Mouse (Mus musculus): ENCODE measurements around the gene Grid1. TPM values are rescaled to one million over a fixed set of nuclear protein-coding genes. Genes with fewer than 3 reads are reported as not detected.

Grid1 gene
- polyA plus RNA-seq, 1 experiment from 2014 or later = 0.25 TPM

DNA sequence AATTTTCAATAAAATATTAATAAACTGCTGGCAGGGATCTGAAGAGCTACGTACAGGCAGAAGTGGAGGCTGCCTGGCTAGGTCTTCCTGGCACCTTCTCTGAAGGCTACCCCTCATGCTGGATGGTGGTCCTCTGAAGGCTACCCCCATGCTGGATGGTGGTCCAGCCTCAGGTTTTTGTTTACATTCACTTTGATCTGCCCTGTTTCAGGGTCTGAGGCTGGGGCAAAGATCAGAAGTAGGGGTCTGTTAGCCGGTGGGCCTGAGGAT, 126.3 kb downstream of the Grid1 start:
- H3K27me3 ChIP-seq (replicated peaks; ENCODE audit: control insufficient read depth, insufficient read depth, low read length) = no peaks in the 10 kb centered on the region
- 81% methylated on average over 2 of the region's 2 CpGs for WGBS
- no peak overlapping the region for H3K4me2 ChIP-seq
- no peak overlapping the region for H3K9ac ChIP-seq (ENCODE audit: low read depth, low read length)
- no peak overlapping the region for H3K27ac ChIP-seq (ENCODE audit: low read depth, low read length)
- H3K9me3 ChIP-seq (ENCODE audit: control insufficient read depth, low read length) = no peaks in the 10 kb centered on the region
- no peak for ATAC-seq (replicated peaks; ENCODE audit: low FRiP score)
- no peak overlapping the region for H3K4me3 ChIP-seq (ENCODE audit: low read depth, low read length)
- no peaks in the 10 kb centered on the region for H3K4me1 ChIP-seq (replicated peaks; ENCODE audit: control insufficient read depth, insufficient read depth, low read length)
- DNase-seq (ENCODE audit: low spot score) = no peak
- H3K36me3 ChIP-seq (ENCODE audit: control insufficient read depth, insufficient read depth, low read length) = no peaks in the 10 kb centered on the region

DNA sequence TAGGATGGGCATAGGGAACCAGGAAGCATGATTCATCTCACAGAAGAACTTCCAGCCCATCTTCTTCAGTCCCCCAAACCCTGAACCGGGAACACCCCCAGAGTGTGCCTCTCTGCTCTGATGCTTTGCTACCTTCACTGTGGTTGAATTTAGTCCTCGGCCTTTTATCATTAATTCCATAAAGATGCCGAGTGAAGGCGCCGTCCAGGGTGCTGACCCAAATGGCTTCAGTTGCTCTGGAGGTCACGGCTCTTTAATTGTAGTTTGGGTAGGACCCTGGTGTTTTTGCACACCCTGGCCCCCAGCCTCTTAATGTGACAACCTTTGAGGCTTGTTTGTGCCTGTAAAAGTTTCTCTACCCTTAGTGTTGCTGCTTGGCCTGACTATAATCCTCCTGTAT, 128.3 kb downstream of the Grid1 start:
- H3K9ac ChIP-seq (ENCODE audit: low read depth, low read length) = no peak overlapping the region
- DNase-seq (ENCODE audit: low spot score) (no peak), ATAC-seq (replicated peaks; ENCODE audit: low FRiP score) (no peak)
- H3K36me3 ChIP-seq (ENCODE audit: control insufficient read depth, insufficient read depth, low read length) = no peaks in the 10 kb centered on the region
- H3K4me2 ChIP-seq = no peak overlapping the region
- H3K4me3 ChIP-seq (ENCODE audit: low read depth, low read length) = no peak overlapping the region
- H3K27ac ChIP-seq (ENCODE audit: low read depth, low read length) = no peak overlapping the region
- no peaks in the 10 kb centered on the region for H3K27me3 ChIP-seq (replicated peaks; ENCODE audit: control insufficient read depth, insufficient read depth, low read length)
- whole genome bisulfite sequencing = 79% methylated on average over 6 of the region's 6 CpGs
- H3K4me1 ChIP-seq (replicated peaks; ENCODE audit: control insufficient read depth, insufficient read depth, low read length) = no peaks in the 10 kb centered on the region
- H3K9me3 ChIP-seq (ENCODE audit: control insufficient read depth, low read length) = no peaks in the 10 kb centered on the region

DNA sequence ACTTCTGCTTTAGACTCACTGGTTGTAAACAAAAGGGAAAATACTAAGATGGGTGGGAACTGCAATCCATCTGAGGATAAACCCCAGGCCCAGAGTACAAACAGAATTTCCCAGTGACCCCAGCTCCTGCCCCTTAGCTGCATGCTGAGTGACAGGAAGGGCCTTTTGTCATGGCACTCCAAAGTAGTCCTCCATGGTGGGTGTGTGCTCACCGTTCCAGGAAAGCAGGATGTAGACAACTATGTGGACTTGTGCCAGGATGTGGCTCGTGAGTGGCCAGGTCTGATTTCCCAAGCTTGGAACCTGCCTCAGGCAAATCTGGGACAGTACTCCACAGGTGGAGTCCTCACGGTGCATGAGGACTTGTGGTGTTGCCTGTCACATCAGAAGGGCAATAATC, 132.4 kb downstream of the Grid1 start:
- DNase-seq (ENCODE audit: low spot score) = no peak
- Histone ChIP-seq H3K27ac (ENCODE audit: low read depth, low read length) (no peak overlapping the region), H3K9me3 (ENCODE audit: control insufficient read depth, low read length) (no peaks in the 10 kb centered on the region), H3K4me1 (replicated peaks; ENCODE audit: control insufficient read depth, insufficient read depth, low read length) (no peaks in the 10 kb centered on the region), H3K9ac (ENCODE audit: low read depth, low read length) (no peak overlapping the region), H3K4me3 (ENCODE audit: low read depth, low read length) (no peak overlapping the region), H3K36me3 (ENCODE audit: control insufficient read depth, insufficient read depth, low read length) (no peaks in the 10 kb centered on the region), H3K27me3 (replicated peaks; ENCODE audit: control insufficient read depth, insufficient read depth, low read length) (no peaks in the 10 kb centered on the region), H3K4me2 (no peak overlapping the region)
- ATAC-seq (replicated peaks; ENCODE audit: low FRiP score) = no peak
- 59% methylated on average over 3 of the region's 3 CpGs for WGBS

DNA sequence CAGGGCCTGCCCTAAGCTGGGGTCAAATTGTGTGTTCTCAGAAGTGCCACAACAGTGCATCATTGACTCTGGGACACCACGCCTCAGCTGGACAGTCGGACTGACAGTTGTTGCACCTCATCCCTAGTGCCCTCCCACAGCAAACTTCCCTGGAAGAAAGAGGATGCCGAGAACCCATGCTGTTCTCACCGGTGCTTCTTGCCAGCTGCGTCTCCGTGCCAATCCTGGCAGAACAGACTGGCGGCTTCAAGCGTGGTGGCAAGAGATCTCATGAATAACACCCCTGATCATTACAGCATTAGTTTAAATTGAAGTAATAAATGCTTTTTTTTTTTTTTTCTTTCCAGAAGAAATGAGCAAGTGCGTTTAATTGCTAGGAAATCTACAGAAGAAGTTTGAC, 133.7 kb downstream of the Grid1 start:
- 89% methylated on average over 9 of the region's 9 CpGs for WGBS
- Histone ChIP-seq H3K9ac (ENCODE audit: low read depth, low read length) (no peak overlapping the region), H3K27me3 (replicated peaks; ENCODE audit: control insufficient read depth, insufficient read depth, low read length) (no peaks in the 10 kb centered on the region), H3K4me2 (no peak overlapping the region), H3K27ac (ENCODE audit: low read depth, low read length) (no peak overlapping the region), H3K4me3 (ENCODE audit: low read depth, low read length) (no peak overlapping the region), H3K36me3 (ENCODE audit: control insufficient read depth, insufficient read depth, low read length) (no peaks in the 10 kb centered on the region), H3K4me1 (replicated peaks; ENCODE audit: control insufficient read depth, insufficient read depth, low read length) (no peaks in the 10 kb centered on the region), H3K9me3 (ENCODE audit: control insufficient read depth, low read length) (no peaks in the 10 kb centered on the region)
- no peak for DNase-seq (ENCODE audit: low spot score)
- ATAC-seq (replicated peaks; ENCODE audit: low FRiP score) = no peak

DNA sequence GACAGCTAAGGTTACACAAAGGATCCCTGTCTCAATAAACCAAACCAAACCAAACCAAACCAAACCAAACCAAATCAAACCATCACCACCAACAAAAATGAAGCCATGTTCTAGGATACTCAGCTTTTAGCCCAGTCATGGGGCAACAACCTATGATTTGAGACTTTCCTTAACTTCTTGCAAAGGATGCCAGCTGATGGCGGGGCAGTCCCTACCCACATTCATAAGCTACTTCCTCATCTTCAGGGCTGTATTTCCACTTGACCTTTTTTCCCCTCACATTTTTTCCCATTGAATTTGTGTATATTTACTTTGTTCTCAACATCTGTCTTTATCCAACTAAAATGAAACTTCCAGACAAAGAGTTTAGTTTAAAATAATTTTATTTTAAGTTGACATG, 135.8 kb downstream of the Grid1 start:
- H3K4me3 ChIP-seq (ENCODE audit: low read depth, low read length) = no peak overlapping the region
- H3K9ac ChIP-seq (ENCODE audit: low read depth, low read length) = no peak overlapping the region

DNA sequence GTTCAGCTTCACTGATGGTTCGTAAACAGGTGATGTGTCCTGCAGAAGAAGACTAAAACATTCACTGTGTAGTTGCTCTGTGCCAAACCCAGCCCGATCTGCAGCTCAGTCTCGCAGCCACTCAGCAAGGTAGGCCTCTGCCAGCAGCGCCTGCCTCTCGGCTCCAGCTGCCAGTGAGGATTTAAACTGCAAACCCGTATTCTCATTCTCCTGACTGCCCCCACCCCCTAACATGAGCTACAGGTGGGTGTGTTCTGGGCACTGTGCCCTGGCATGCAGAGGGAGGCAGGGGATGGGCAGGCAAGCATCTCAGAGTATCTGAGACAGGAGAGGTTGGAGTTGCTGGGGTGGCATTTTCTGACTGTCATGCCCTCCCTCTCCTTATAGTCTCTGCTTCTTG, 140.3 kb downstream of the Grid1 start:
- H3K27ac ChIP-seq (ENCODE audit: low read depth, low read length) = no peak overlapping the region
- no peaks in the 10 kb centered on the region for H3K36me3 ChIP-seq (ENCODE audit: control insufficient read depth, insufficient read depth, low read length)
- no peak overlapping the region for H3K4me2 ChIP-seq
- H3K27me3 ChIP-seq (replicated peaks; ENCODE audit: control insufficient read depth, insufficient read depth, low read length) = no peaks in the 10 kb centered on the region
- ATAC-seq (replicated peaks; ENCODE audit: low FRiP score) (no peak), DNase-seq (ENCODE audit: low spot score) (no peak)
- 67% methylated on average over 6 of the region's 6 CpGs for WGBS
- H3K9ac ChIP-seq (ENCODE audit: low read depth, low read length) = no peak overlapping the region
- no peak overlapping the region for H3K4me3 ChIP-seq (ENCODE audit: low read depth, low read length)
- no peaks in the 10 kb centered on the region for H3K4me1 ChIP-seq (replicated peaks; ENCODE audit: control insufficient read depth, insufficient read depth, low read length)
- no peaks in the 10 kb centered on the region for H3K9me3 ChIP-seq (ENCODE audit: control insufficient read depth, low read length)

More for the DNA sequence above, 135.8 kb downstream of the Grid1 start:
- ATAC-seq (replicated peaks; ENCODE audit: low FRiP score) (no peak), DNase-seq (ENCODE audit: low spot score) (no peak)
- no peaks in the 10 kb centered on the region for H3K9me3 ChIP-seq (ENCODE audit: control insufficient read depth, low read length)
- no peaks in the 10 kb centered on the region for H3K4me1 ChIP-seq (replicated peaks; ENCODE audit: control insufficient read depth, insufficient read depth, low read length)
- H3K27me3 ChIP-seq (replicated peaks; ENCODE audit: control insufficient read depth, insufficient read depth, low read length) = no peaks in the 10 kb centered on the region
- 84% methylated on average over 1 of the region's 1 CpGs for WGBS
- H3K4me2 ChIP-seq = no peak overlapping the region
- no peak overlapping the region for H3K27ac ChIP-seq (ENCODE audit: low read depth, low read length)
- H3K36me3 ChIP-seq (ENCODE audit: control insufficient read depth, insufficient read depth, low read length) = no peaks in the 10 kb centered on the region

DNA sequence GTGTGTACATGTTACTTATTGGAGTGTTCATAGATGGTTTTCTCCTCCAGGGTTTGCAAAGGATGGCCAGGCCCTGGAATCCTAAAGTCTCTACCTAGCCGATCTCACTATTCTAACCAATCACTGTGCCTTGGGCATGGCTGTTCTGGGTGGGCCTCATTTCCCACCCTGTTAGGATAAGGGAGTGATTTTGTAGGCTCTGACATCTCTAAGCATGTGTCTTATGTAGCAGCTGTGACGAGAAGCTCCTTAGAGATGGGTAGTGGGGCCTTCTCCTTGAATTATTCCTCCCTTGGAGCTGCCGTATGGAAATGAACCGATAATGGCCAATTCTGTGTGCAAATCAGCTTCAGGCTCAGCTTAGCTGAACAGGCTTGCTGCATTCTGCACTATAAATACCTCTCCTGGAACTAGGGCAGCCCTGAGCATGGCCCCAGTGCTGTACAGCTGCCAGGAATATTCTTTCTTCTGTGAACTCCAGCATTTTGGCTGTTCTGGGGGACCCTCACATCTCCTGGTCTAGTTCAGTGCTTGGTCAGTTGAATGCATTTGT, 143.8 kb downstream of the Grid1 start:
- no peak overlapping the region for H3K9ac ChIP-seq (ENCODE audit: low read depth, low read length)
- H3K9me3 ChIP-seq (ENCODE audit: control insufficient read depth, low read length) = no peaks in the 10 kb centered on the region
- no peak overlapping the region for H3K4me2 ChIP-seq
- no peak overlapping the region for H3K27ac ChIP-seq (ENCODE audit: low read depth, low read length)
- no peaks in the 10 kb centered on the region for H3K4me1 ChIP-seq (replicated peaks; ENCODE audit: control insufficient read depth, insufficient read depth, low read length)
- no peaks in the 10 kb centered on the region for H3K27me3 ChIP-seq (replicated peaks; ENCODE audit: control insufficient read depth, insufficient read depth, low read length)
- DNase-seq (ENCODE audit: low spot score) (no peak), ATAC-seq (replicated peaks; ENCODE audit: low FRiP score) (no peak)
- H3K36me3 ChIP-seq (ENCODE audit: control insufficient read depth, insufficient read depth, low read length) = no peaks in the 10 kb centered on the region
- 74% methylated on average over 4 of the region's 4 CpGs for WGBS
- no peak overlapping the region for H3K4me3 ChIP-seq (ENCODE audit: low read depth, low read length)

DNA sequence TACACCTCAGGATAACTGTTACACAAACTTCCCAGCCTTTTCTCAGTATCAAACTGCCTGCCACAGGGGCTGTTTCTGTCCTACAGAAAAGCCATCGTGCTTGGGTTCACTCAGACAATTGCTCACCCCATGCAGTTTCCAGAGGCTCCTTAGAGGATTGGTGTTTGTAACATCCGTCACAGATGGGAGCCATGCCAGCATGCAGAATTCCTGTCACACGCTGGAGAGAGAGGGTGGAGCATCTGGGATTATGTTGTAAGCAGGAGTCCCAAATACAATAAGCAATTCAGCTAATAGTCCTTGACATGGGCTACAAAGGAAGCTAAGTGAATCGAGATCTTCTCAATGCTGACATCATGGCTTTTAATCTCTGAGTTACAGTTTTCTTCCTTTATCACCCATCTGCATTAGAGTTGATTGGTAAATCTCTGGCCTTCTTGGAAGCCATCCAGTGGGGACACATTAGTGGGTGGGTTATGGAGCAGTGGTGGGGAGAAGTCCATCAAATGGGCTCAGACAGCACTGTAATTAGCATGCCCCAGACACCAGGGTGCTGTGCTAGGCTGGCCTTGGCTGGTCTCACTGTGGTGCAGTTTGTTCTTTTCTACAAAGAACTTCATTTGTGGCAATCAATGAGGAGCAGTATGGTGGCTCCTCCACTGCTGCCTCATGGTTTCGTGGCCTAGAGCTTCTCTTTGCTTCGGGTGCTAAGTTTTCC, 149.4 kb downstream of the Grid1 start:
- ATAC-seq (replicated peaks; ENCODE audit: low FRiP score) = no peak

DNA sequence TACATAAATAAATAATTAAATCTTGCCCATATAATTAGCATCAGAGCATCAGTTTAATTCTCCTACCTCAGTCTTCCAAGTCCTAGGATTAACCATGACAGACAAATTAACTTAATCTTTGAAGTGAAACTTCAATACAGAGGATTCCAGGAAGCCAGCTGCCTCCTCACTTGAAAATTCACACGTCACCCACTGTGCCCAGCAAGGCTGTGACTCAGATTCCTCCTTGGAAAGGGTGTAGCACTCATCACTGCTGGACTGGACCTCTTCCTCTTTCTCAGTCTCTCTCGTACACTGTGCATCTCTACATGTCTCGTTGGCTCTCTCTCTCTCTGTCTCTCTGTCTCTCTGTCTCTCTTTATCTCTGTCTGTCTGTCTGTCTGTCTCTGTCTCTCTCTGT, 153.0 kb downstream of the Grid1 start:
- no peak overlapping the region for H3K4me2 ChIP-seq
- 57% methylated on average over 3 of the region's 3 CpGs for WGBS
- no peaks in the 10 kb centered on the region for H3K9me3 ChIP-seq (ENCODE audit: control insufficient read depth, low read length)

More for the DNA sequence above, 149.4 kb downstream of the Grid1 start:
- WGBS = 61% methylated on average over 6 of the region's 6 CpGs
- Histone ChIP-seq H3K4me1 (replicated peaks; ENCODE audit: control insufficient read depth, insufficient read depth, low read length) (no peaks in the 10 kb centered on the region), H3K27ac (ENCODE audit: low read depth, low read length) (no peak overlapping the region), H3K27me3 (replicated peaks; ENCODE audit: control insufficient read depth, insufficient read depth, low read length) (no peaks in the 10 kb centered on the region), H3K9me3 (ENCODE audit: control insufficient read depth, low read length) (no peaks in the 10 kb centered on the region), H3K9ac (ENCODE audit: low read depth, low read length) (no peak overlapping the region), H3K36me3 (ENCODE audit: control insufficient read depth, insufficient read depth, low read length) (no peaks in the 10 kb centered on the region), H3K4me3 (ENCODE audit: low read depth, low read length) (no peak overlapping the region), H3K4me2 (no peak overlapping the region)
- no peak for DNase-seq (ENCODE audit: low spot score)

More for the DNA sequence above, 153.0 kb downstream of the Grid1 start:
- DNase-seq (ENCODE audit: low spot score) (no peak), ATAC-seq (replicated peaks; ENCODE audit: low FRiP score) (no peak)
- Histone ChIP-seq H3K4me3 (ENCODE audit: low read depth, low read length) (no peak overlapping the region), H3K27ac (ENCODE audit: low read depth, low read length) (no peak overlapping the region), H3K36me3 (ENCODE audit: control insufficient read depth, insufficient read depth, low read length) (no peaks in the 10 kb centered on the region), H3K9ac (ENCODE audit: low read depth, low read length) (no peak overlapping the region), H3K27me3 (replicated peaks; ENCODE audit: control insufficient read depth, insufficient read depth, low read length) (no peaks in the 10 kb centered on the region), H3K4me1 (replicated peaks; ENCODE audit: control insufficient read depth, insufficient read depth, low read length) (no peaks in the 10 kb centered on the region)
